Mouse (Mus musculus): ENCODE results near the gene Fhl3.

Fhl3 gene

GRCm38 (mm10) chr4:124700248-124700971 is at the start of gene Fhl3:
TSS of gene Fhl3 (plus strand) at chr4:124700701.
- DNase-seq (ENCODE audit: low read depth, low spot score), result peak; percentile 80

- DNase-seq (ENCODE audit: low read depth, low spot score), result no peak
Observed at GRCm38 (mm10) chr4:124652886-124653285, 47.6 kb upstream of the Fhl3 start.

GRCm38 (mm10) chr4:124656518-124656853 is 44.0 kb upstream of the Fhl3 start, which contains the start of gene Pou3f1:
TSS of gene Pou3f1 (plus strand) at chr4:124656807.
- DNase-seq (ENCODE audit: low read depth, low spot score), result no peak

GRCm38 (mm10) chr4:124656854-124657650 is 43.4 kb upstream of the Fhl3 start:
- DNase-seq (ENCODE audit: low read depth, low spot score), result peak; percentile 65

GRCm38 (mm10) chr4:124657781-124658180 is 42.7 kb upstream of the Fhl3 start:
- DNase-seq (ENCODE audit: low read depth, low spot score), result peak; percentile 34

- peak; percentile 17 for DNase-seq (ENCODE audit: low read depth, low spot score)
Observed at GRCm38 (mm10) chr4:124658412-124658851, 42.1 kb upstream of the Fhl3 start.

- no peak for DNase-seq (ENCODE audit: low read depth, low spot score)
Observed at GRCm38 (mm10) chr4:124659251-124660217, 41.0 kb upstream of the Fhl3 start.

GRCm38 (mm10) chr4:124660603-124661002 is 39.9 kb upstream of the Fhl3 start:
- DNase-seq (ENCODE audit: low read depth, low spot score), result no peak

GRCm38 (mm10) chr4:124663034-124663433 is 37.5 kb upstream of the Fhl3 start:
- no peak for DNase-seq (ENCODE audit: low read depth, low spot score)

- no peak for DNase-seq (ENCODE audit: low read depth, low spot score)
Observed at GRCm38 (mm10) chr4:124664185-124664584, 36.3 kb upstream of the Fhl3 start.

GRCm38 (mm10) chr4:124664604-124665003 is 35.9 kb upstream of the Fhl3 start:
- DNase-seq (ENCODE audit: low read depth, low spot score), result no peak

- DNase-seq (ENCODE audit: low read depth, low spot score), result no peak
Observed at GRCm38 (mm10) chr4:124667476-124668033, 32.9 kb upstream of the Fhl3 start.

GRCm38 (mm10) chr4:124668078-124668477 is 32.4 kb upstream of the Fhl3 start:
- DNase-seq (ENCODE audit: low read depth, low spot score), result no peak

GRCm38 (mm10) chr4:124670232-124670631 is 30.3 kb upstream of the Fhl3 start:
- no peak for DNase-seq (ENCODE audit: low read depth, low spot score)

GRCm38 (mm10) chr4:124671583-124671982 is 28.9 kb upstream of the Fhl3 start:
- no peak for DNase-seq (ENCODE audit: low read depth, low spot score)

- DNase-seq (ENCODE audit: low read depth, low spot score), result no peak
Observed at GRCm38 (mm10) chr4:124672347-124673320, 27.9 kb upstream of the Fhl3 start.

GRCm38 (mm10) chr4:124674334-124675032 is 26.0 kb upstream of the Fhl3 start:
- no peak for DNase-seq (ENCODE audit: low read depth, low spot score)

- peak; percentile 74 for DNase-seq (ENCODE audit: low read depth, low spot score)
Observed at GRCm38 (mm10) chr4:124675037-124675436, 25.5 kb upstream of the Fhl3 start.

GRCm38 (mm10) chr4:124675958-124676357 is 24.5 kb upstream of the Fhl3 start:
- DNase-seq (ENCODE audit: low read depth, low spot score), result no peak

- DNase-seq (ENCODE audit: low read depth, low spot score), result peak; percentile 56
Observed at GRCm38 (mm10) chr4:124682270-124682669, 18.2 kb upstream of the Fhl3 start.
